25 mouse cellular contexts compared by ENCODE assay signal in genomic region chr16:10864833-10865591, GRCm38 (mm10). TPM values are rescaled to one million over a fixed set of nuclear protein-coding genes. Genes with fewer than 3 reads are reported as not detected.
DNase-seq lines count a peak whose midpoint lies in the region; ATAC-seq and TF ChIP-seq lines count a peak whose summit lies in the region.
"Had no signal": no experiment of that assay in that cellular context is flagged by ENCODE, and none has a peak within 500 bp of the region (broad histone marks: within the 10 kb centered on the region; RNA-seq: fewer than 3 reads in every experiment).

No protein-coding gene starts in this region.

- H3K4me3 ChIP-seq in gastrocnemius, adult 2 months: no peak overlapping the region
- no peak overlapping the region for H3K4me3 ChIP-seq in midbrain, embryonic 16.5 days (ENCODE audit: low read depth, low read length)
- H3K4me3 ChIP-seq: embryonic facial prominence, embryonic 12.5 days; forebrain, embryonic 15.5 days; heart, embryonic 13.5 days; hindbrain, embryonic 15.5 days had no signal

- no peaks in the 10 kb centered on the region for H3K4me1 ChIP-seq in midbrain, embryonic 16.5 days (ENCODE audit: control insufficient read depth, insufficient read depth, low read length)
- H3K4me1 ChIP-seq: embryonic facial prominence, embryonic 12.5 days; forebrain, embryonic 15.5 days; hindbrain, embryonic 15.5 days had no signal

- no peak overlapping the region for H3K4me2 ChIP-seq in midbrain, embryonic 16.5 days (ENCODE audit: low read length)
- H3K4me2 ChIP-seq: embryonic facial prominence, embryonic 12.5 days; forebrain, embryonic 15.5 days; heart, embryonic 13.5 days; hindbrain, embryonic 15.5 days had no signal

- 80% methylated on average over 6 of the region's 6 CpGs for WGBS in midbrain, embryonic 16.5 days

- H3K27me3 ChIP-seq in midbrain, embryonic 16.5 days (ENCODE audit: control insufficient read depth, insufficient read depth, low read depth, low read length): no peaks in the 10 kb centered on the region
- H3K27me3 ChIP-seq: CH12.LX; embryonic facial prominence, embryonic 12.5 days; forebrain, embryonic 15.5 days; hindbrain, embryonic 15.5 days; Patski had no signal

- peak overlapping the region; percentile 67 for H3K27ac ChIP-seq in gastrocnemius, adult 2 months
- H3K27ac ChIP-seq in midbrain, embryonic 16.5 days (ENCODE audit: low read length): no peak overlapping the region
- H3K27ac ChIP-seq: embryonic facial prominence, embryonic 12.5 days; forebrain, embryonic 15.5 days; heart, embryonic 13.5 days; hindbrain, embryonic 15.5 days had no signal

- H3K9me3 ChIP-seq in midbrain, embryonic 16.5 days (replicated peaks; ENCODE audit: control insufficient read depth, low read length, poor library complexity, severe bottlenecking): no peaks in the 10 kb centered on the region
- H3K9me3 ChIP-seq: embryonic facial prominence, embryonic 12.5 days; forebrain, embryonic 15.5 days; heart, embryonic 13.5 days; hindbrain, embryonic 15.5 days had no signal

- DNase-seq in gastrocnemius, adult 2 months: peak; percentile 76
- no peak for DNase-seq in gastrocnemius, postnatal 10 days
- DNase-seq in brain, adult 2 months (ENCODE audit: low read depth, low spot score): peak; percentile 82
- peak; percentile 69 to 76 for DNase-seq in cerebellum, adult 18-20 months
- DNase-seq in cerebellum, adult 9-11 months: peak; percentile 88
- DNase-seq in lung, postnatal 36 days: no peak
- DNase-seq in spleen, adult 18-20 months: no peak
- DNase-seq: adrenal gland, postnatal 14 days had no signal

- ATAC-seq in midbrain, embryonic 16.5 days: no peak
- ATAC-seq: activated CD4-positive, CD25-positive, alpha-beta regulatory T cell, adult 4 months; forebrain, embryonic 15.5 days; intestine, embryonic 16.5 days; Patski had no signal

- H3K9ac ChIP-seq in midbrain, embryonic 16.5 days (ENCODE audit: low read depth, low read length): no peak overlapping the region
- H3K9ac ChIP-seq: embryonic facial prominence, embryonic 12.5 days; forebrain, embryonic 15.5 days; heart, embryonic 13.5 days; hindbrain, embryonic 15.5 days had no signal

- no peaks in the 10 kb centered on the region for H3K36me3 ChIP-seq in midbrain, embryonic 16.5 days (ENCODE audit: control insufficient read depth, insufficient read depth, low read length)
- H3K36me3 ChIP-seq: embryonic facial prominence, embryonic 12.5 days; forebrain, embryonic 15.5 days; heart, embryonic 13.5 days; hindbrain, embryonic 15.5 days had no signal

- TF ChIP-seq CTCF in gastrocnemius, adult 2 months (IDR thresholded peaks at IDR 0.05): no peak

- intact Hi-C loops in gastrocnemius, adult 2 months (cut with DNase I): loop anchor here (5.0 kb wide), 1 partner anchor 298 kb away; no protein-coding TSS in a partner anchor

RNA-seq across cellular contexts. Expression of gene Rmi2, which starts 30.2 kb away (rescaled TPM):
- 1 to 10 TPM; 1.2 to 1.9 TPM for total RNA-seq in gastrocnemius, adult 2 months (2021)
- total RNA-seq in gastrocnemius, postnatal 10 days (2021): 1 to 10 TPM; 1.6 TPM
- 0.31 and 0.39 TPM in 2 replicates for polyA plus RNA-seq in midbrain, embryonic 16.5 days (2015; fragmentation: Nextera tagmentation; extraction: Ambion mirVana)

RNA-seq across cellular contexts. Expression of gene Gm11172, which starts 52.3 kb away (rescaled TPM):
- total RNA-seq in gastrocnemius, adult 2 months (2021): not detected
- total RNA-seq in gastrocnemius, postnatal 10 days (2021): not detected
- not detected in 2 replicates for polyA plus RNA-seq in midbrain, embryonic 16.5 days (2015; fragmentation: Nextera tagmentation; extraction: Ambion mirVana)
- total RNA-seq: adrenal gland, adult 18-20 months; adrenal gland, postnatal 14 days; CH12.LX; heart, postnatal 36 days had no signal
- polyA plus RNA-seq: activated CD4-positive, CD25-positive, alpha-beta regulatory T cell, adult 4 months; C2C12; cortical plate, adult 2 months; embryonic facial prominence, embryonic 12.5 days; forebrain, embryonic 11.5 days; forebrain, embryonic 15.5 days; gonadal fat pad, adult 2 months; heart, embryonic 13.5 days; heart, postnatal 0 days; hindbrain, embryonic 11.5 days; hindbrain, embryonic 15.5 days; intestine, embryonic 16.5 days; Patski had no signal

RNA-seq across cellular contexts. Expression of gene Prm1, which starts 59.4 kb away (rescaled TPM):
- total RNA-seq in gastrocnemius, adult 2 months (2021): not detected
- not detected for total RNA-seq in gastrocnemius, postnatal 10 days (2021)
- polyA plus RNA-seq in midbrain, embryonic 16.5 days (2015; fragmentation: Nextera tagmentation; extraction: Ambion mirVana): 0.46 and 0.70 TPM in 2 replicates
- total RNA-seq: adrenal gland, adult 18-20 months; adrenal gland, postnatal 14 days; CH12.LX; heart, postnatal 36 days had no signal
- polyA plus RNA-seq: C2C12; cortical plate, adult 2 months; embryonic facial prominence, embryonic 12.5 days; forebrain, embryonic 11.5 days; forebrain, embryonic 15.5 days; heart, postnatal 0 days; hindbrain, embryonic 11.5 days; intestine, embryonic 16.5 days had no signal

Comparison
In these comparisons a context has a peak if more than half of its experiments do, and no peak if none do; other contexts are left out.
1. DNase-seq: peak in gastrocnemius, adult 2 months (single experiment), brain, adult 2 months (single experiment), cerebellum, adult 18-20 months (2 of 2) and cerebellum, adult 9-11 months (single experiment); none in gastrocnemius, postnatal 10 days (single experiment), lung, postnatal 36 days (single experiment) and spleen, adult 18-20 months (0 of 2).